Mouse (Mus musculus) adrenal gland, postnatal 4 days (tissue): ENCODE results near the gene Glrx3. TPM values are rescaled to one million over a fixed set of nuclear protein-coding genes. Genes with fewer than 3 reads are reported as not detected.
A peak's percentile ranks its signal among the peaks of the same experiment; 100 is the strongest.

Source experiments
- DNase-seq, 2 experiments: peaks; one replicate each; pipeline ENCODE4 v3.0.0; 2021 to 2022; ENCODE audit warnings: low spot score in 2 of 2, mixed read lengths in 2 of 2
- total RNA-seq, 2 experiments: library from RNA; stranded (reverse); gene quantifications; 2 replicates each; pipeline ENCODE4 v1.2.3; 2021

Gene Glrx3
- total RNA-seq, 2 experiments from 2014 or later = 102 to 103 TPM

GRCm38 (mm10) chr7:137471431-137472120, 34.2 kb downstream of the Glrx3 start:
- no peak for DNase-seq

DNA sequence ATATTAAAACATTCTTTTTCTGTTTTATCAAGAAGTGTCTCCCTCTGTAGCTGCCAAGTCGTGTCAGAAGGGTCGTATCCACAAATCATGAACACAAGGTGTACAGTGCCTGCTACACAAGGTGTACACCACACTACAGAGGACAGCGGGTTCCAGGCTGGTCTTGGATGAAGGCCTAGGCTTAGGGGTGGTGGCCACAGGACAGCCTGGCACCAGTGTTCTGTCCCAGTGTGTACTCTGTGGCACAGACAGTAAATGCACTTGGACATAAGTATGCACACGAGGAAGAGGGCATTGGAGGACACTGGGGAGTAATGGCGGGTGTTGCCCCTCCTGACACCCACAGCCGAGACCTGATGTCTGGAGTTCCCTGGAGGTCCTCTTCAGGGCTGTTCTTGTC, 34.7 kb downstream of the Glrx3 start:
- no peak for DNase-seq

GRCm38 (mm10) chr7:137477950-137478620, 40.7 kb downstream of the Glrx3 start:
- peak; percentile 96 to 97 for DNase-seq

DNA sequence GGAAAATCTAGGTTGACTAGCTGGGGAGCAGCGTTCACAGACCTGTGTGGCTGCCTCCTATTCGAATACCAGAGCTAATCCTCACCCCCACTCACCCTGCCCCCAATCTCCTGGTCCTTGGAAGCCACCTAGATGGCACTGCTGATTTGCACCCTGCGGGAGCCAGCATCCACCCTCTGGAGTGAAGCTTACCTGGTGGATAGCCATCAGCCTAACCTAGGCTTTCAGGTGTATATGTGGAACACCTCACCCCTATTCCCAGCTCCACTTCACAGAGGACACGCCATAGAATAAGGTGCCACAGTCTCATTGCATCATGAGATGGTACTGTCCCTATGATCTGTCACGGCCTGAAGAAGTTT, 41.2 kb downstream of the Glrx3 start:
- no peak for DNase-seq

GRCm38 (mm10) chr7:137480839-137481238, 43.4 kb downstream of the Glrx3 start:
- no peak for DNase-seq

- DNase-seq = no peak
These were observed 46.6 kb downstream of the Glrx3 start for GRCm38 (mm10) chr7:137483987-137484386.

GRCm38 (mm10) chr7:137488391-137488790, 51.0 kb downstream of the Glrx3 start:
- DNase-seq = no peak

DNA sequence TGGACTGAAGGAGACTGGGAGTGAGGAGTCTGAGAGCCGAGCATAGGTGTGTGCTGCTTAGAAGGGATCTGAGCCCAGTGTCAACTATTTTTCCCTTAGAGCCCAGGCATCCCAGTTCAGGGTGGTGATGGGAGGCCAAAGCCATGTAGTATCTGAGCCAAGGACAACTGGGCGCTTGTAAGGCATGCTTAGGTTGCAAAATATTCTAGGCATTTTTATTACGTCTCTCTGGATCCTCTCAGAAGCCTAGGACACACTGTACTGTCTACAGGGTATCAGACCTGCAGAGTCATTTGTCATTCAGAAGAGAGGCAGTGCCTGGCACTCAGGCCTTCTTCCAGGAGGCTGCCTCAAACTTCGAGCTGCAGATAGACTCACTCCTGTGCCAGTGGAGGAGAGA, 53.3 kb downstream of the Glrx3 start:
- DNase-seq = no peak

DNA sequence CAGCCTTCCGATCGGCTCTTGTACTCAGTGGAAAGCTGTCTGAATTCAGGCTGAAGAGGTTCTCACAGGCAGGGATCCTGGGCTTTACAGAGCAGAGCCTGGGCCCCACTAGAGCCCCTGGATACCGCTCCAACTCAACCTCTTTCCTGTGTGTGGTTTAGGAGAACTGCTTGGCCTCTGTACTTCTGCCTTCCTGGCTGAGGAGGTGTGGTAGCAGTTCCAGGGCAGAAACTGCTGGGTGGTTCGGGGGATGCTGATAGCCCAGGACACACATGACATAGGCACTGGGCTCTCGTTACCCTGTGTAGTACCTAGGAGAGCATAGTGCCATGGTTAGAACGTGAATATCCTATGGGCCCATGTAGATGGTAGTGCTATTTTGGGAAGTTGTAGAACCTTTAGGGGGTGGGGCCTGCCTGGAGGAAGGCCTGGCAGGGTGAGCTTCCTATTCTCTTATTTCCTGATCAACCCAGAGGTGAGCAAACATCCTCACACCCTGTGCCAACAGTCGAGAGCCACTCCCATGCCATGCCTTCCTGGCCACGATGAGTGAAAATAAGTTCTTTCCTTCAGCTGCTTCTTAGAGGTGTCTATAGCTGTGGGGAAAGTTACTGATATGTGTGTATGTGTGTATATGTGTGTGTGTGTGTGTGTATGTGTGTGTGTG, 55.0 kb downstream of the Glrx3 start:
- DNase-seq = no peak

DNA sequence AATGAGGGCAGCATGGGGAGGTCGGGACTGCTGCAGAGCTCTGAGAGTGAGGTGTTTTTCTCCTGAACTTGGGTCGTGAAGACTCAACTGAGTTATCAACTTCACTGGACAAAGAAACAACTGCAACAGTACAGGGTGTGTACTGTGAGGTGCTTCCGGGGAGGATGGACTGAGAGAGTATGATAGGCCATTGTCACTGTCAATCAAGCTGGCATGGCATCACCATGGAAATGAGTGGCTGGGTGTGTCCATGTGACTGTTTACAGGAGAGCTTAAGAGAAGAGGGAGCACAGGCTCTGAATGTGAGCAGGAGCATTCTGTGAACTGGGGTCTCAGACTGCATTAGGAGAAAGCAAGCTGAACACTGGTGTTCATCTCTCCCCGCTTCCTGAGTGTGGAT, 61.3 kb downstream of the Glrx3 start:
- DNase-seq = no peak

DNA sequence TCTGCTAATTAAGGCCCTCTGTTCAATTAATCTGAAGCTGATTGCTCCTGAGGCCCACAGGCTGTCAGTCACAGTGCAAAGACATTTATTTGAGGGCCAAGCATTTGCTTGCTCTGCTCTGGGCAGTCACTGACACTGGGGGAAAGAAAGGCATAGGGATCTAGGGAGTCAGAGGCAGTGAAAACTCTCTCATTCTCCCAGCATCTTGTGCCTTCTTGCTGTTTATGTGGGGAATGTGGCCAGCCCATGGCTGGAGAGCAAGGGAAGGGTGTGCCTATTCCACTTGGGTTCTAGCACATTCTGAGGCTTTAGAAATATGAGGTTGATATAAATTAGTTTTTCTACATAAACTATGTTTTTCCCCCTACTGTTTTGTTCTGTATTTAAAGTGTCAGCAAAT, 80.2 kb downstream of the Glrx3 start:
- DNase-seq = no peak

- DNase-seq = no peak
These were observed 80.7 kb downstream of the Glrx3 start for GRCm38 (mm10) chr7:137518028-137518576.

Other genes with a start within 250 kb of the Glrx3 start
- 1 to 10 TPM; 8.7 to 9.7 TPM for gene Ebf3, start 123.2 kb upstream of the Glrx3 start, total RNA-seq
- 10 to 100 TPM; 14.3 to 15.3 TPM for gene 9430038I01Rik, start 26.9 kb upstream of the Glrx3 start, total RNA-seq